Mouse (Mus musculus) layer of hippocampus, adult 8-10 months (tissue): ENCODE measurements around the gene Plekhd1. TPM values are rescaled to one million over a fixed set of nuclear protein-coding genes. Genes with fewer than 3 reads are reported as not detected.

Experiments used
- DNase-seq, 2 experiments: peaks; one replicate each; pipeline ENCODE4 v3.0.0; 2022; ENCODE audit warnings: low spot score in 2 of 2
- total RNA-seq, 4 experiments: library from RNA; stranded (reverse); gene quantifications; 2 replicates each; pipeline ENCODE4 v1.2.4; 2022

Gene Plekhd1
- total RNA-seq, 4 experiments from 2014 or later = 5.0 to 11.0 (median 7.6) TPM

DNA sequence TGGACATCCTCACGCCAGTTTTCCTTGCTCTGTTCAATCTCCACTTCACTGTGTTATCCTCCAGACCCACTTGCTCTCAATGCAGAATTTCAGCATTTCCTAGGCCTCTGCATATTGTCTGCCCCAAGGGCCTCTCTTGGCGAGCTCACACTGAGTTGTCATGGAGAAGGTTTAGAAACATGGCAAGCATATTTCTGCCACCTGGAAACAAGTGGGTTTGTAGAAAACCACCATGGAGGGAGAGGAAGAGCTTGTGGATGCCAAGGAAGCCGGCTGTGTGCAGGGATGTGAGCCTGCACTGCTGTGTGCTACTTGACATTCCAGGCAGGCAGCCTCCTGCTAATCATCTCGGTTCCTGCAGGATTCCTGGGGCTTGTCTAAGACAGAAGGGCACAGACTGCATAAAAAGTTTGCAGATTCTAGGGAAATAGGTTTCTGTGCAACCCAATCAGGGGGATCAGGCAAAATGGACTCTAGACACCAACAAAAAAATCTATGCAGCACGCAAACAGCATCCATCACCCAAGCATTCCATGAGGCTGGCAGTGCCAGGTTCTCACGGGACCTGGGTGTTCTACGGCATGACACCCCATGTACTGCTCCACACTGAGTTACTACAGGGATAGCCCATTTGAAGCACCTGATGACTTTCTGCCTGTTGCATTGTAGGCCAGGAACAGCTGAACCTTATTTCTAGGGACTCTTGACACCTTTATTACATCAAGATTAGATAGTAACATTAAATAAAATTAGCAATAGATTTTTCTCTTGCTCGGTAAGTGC is 53.8 kb downstream of the Plekhd1 start:
- peak; percentile 39 to 49 for DNase-seq

DNA sequence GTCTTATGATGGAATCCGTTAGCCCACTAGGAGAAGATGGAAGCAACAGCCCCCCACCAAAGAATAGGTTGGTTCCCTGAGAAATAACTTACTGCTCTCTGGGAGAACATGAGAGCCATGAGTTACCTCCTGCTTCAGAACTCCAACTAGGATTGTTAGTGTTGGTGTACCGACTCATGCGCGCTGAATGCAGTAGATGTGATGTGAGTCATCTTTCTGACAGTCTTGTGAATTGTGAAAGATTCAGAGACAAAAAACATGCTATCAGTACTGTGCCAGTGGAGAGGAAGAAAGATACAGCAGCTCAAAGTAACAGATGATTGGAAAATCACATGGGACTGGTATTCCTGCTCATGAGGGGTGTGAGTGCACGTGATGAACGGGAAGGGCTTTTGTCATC is 59.2 kb downstream of the Plekhd1 start:
- no peak for DNase-seq

DNA sequence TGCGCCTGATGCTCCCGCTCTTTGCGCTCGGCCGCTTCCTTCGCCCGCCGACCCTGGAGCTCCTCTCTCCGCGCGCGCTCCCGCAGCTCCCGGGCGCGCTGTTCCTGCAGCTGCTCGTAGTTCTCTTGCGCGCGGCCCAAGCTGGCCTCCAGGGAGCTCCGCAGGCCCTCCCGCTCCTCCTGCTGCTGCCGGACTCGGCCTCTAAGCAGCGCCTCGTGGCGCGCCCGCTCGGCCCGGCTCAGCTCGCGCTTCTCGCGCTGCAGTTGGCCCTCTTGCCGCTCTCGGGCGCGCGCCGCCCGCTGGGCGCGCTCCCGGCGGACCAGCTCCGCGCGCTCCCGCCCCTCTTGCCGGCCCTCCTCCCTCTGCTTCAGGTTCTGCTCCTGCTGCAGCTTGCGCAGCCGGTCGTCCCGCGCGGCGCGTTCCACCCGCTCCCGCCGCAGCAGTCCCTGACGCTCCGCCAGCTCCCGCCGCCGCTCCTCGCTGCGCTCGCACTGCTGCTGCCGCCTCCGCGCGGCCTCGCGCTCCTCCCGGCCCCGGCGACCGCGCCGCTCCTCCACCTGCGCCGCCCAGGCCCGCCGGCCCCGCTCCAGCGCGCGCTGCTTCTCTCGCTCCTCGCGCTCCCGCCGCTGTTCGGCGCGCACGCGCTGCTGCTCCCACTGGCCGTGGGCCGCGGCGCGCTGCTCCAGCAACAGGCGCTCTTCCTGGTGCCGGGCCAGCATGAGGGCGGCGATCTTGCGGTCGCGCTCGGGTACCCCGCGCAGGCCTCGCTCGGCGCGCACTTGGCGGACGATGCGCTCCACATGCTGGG is 65.6 kb downstream of the Plekhd1 start:
- DNase-seq = no peak

DNA sequence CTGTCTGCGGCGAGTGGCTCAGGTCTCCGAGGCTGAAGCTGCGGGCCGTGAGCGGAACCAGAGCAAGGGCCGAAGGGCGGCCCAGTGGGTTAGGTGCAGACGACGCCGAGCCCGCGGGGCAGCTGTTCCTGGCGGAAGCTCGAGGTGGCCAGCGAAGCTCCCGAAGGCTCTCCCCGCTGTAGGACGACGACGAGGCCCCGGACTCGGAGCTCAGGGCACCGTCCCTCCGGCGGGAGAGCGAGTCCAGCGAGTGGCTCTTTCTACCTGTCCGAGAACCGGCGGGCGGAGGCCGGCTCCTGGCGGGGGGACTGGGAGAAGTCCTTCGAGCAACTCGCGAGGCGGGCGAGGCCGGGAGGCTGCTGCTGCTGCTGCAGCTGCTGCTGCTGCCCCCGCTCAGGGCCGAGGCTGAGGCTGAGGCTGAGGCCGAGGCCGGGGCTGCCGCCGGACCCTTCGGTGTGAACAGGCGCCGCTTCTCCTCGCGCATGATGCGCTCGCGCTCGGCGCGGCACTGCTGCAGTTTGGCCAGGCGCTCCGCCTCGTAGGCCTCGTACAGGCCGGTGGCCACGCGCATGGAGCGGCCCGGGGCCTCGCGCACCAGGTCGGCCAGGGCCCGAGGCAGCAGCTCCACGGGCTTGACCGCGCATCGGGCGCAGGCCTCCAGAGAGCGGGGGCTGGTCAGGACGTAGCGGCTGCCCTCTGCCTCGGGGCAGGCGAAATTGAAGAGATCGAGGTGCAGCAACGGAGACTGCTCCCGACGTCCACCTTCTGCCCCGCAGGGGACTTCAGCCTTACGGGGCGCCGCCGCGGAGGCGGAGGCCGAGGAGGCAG is 66.4 kb downstream of the Plekhd1 start:
- no peak for DNase-seq

DNA sequence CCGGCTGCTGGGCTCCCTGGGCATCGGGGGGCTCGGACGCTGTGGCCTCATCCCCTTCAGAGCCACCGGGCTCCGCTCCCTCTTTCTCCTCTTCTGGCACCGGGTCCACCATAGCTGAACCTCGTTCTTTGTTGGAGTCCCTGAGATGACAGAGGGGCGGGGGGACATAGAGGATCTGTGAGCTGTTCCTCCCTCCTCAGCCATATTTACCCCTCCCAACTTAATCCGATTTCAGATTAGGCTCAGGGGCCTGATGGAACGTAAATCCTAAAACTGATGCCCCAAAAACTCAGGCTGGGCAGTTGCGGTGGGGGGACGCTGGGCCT is 67.0 kb downstream of the Plekhd1 start:
- no peak for DNase-seq

DNA sequence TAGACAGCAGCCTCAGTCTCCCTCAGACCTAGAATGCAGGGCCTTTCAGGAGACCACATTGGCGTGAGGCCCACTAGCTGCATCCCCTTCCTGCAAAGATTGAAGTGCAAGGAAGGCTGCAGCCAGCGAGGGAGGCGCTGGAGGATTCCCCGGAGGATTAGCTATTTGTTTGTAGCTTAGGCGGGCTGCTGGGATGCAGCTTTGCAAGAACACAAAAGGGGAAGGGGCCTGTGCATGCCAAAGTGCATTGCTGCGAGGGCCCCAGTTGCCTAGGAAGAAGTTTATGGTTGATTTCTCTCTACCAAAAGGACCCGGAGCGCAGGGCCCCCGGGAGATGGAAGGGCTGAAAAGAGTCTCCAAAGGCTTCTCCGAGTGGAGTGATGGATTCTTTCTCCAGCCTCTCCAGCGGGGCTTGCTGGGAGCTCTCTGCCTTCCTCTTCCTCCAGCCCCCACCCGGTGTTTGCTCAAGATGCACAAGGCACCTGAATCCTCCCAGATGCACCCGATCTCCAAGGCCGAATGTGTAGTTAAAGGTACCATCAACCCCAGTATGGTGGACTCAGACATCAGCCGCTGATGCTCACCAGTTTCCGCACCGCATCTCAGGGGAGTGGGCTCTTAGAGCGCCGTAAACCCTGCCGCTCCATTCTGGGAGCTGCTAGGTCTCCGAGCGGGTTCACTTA is 67.5 kb downstream of the Plekhd1 start:
- DNase-seq = peak; percentile 18 to 49

DNA sequence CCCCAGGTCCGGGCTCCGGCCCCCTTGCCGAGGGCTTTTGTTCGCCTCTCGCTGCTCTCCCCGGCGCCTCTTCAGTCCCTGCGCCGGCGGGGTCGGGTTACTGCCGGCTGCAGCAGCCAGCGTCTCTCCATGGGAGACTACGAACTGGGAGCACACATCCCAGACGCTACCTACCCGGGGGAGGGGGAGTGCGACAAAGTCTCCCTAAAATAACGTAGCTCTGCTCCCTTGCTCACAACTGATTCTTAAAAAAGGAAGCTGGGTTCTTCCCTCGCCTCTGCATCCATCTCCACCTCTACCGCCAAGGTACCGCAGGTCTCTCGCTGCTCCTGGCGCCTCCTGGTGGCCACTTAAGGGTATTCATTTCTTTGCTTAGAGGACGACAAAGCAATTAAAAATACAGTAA is 68.0 kb downstream of the Plekhd1 start, which contains the start of gene Ccdc177:
TSS of gene Ccdc177 (minus strand) at position 292 of the 406 bp plus-strand sequence.
- peak; percentile 72 to 89 for DNase-seq

DNA sequence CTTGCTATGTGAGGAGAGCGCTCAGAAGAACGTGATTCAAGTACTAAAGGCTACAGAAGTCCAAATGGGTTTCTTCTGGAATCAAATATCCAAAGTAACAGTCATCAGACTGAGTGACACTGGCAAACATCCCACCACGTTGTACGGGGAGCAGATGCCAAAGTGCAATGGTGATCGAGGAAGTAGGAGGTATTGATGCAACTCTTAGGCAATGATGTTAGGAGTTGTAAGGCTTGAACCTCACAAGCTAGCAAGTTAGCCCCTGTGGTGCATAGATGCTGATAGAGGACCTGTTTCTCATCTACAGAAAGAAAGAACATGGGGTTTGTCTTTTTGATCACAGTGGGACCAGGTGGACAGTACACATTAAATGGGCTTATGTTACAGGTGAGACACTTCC is 70.6 kb downstream of the Plekhd1 start:
- DNase-seq = no peak

DNA sequence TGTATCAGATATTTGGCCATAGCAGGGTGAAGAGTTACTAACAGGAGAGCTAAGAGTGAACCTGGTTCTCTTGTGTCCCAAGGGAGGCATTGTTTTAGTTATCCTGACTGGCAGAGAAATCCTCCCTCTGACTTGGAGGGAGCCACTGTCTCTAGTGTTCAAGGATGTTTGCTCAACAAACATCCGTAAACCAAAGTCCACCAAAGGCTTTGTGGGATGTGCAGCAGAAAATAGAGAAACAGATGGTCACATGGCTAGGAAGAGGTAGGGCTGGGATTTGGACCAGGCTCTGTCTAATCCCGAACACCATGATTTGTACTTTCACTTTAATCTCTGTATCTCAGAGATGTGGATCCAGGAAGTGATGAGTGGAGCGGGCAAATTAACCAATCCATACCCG is 71.7 kb downstream of the Plekhd1 start:
- no peak for DNase-seq

DNA sequence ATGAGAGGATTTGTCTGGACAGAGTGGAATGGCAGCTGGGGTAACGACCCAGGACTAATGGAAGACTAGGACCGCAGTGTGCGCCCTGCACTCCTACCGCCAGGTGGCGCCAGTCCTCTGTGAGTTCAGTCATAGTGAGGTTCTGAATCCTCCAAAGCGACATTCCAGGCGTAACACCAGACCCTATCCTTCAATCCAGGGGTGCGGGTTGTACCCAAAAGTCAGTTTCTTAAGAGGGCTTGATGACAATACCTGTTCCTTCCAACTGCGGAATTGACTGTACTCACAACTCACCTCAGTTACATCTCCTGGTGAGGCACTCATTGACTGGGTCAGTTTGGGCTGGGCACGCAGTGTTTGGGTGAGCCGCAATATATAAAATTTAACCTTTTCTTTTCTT is 77.3 kb downstream of the Plekhd1 start:
- DNase-seq = peak; percentile 31 to 79

Other genes starting within 250 kb of the Plekhd1 start
- 100 to 1,000 TPM in 2 of 4 experiments, 10 to 100 TPM in 2; 86.5 to 127 (median 106) TPM for gene Exd2, start 229.5 kb upstream of the Plekhd1 start, total RNA-seq
- 100 to 1,000 TPM; 164 to 194 (median 183) TPM for gene Galnt16, start 174.3 kb upstream of the Plekhd1 start, total RNA-seq
- gene Slc39a9, start 48.7 kb upstream of the Plekhd1 start, total RNA-seq = 10 to 100 TPM; 35.0 to 43.0 (median 38.3) TPM
- gene Erh, start 48.2 kb upstream of the Plekhd1 start, total RNA-seq = 10 to 100 TPM; 23.9 to 53.3 (median 35.7) TPM
- gene Ccdc177, start 68.1 kb downstream of the Plekhd1 start, total RNA-seq = 10 to 100 TPM; 15.1 to 16.6 (median 15.8) TPM
- gene Susd6, start 97.9 kb downstream of the Plekhd1 start, total RNA-seq = 10 to 100 TPM; 62.8 to 67.0 (median 65.0) TPM